Mouse (Mus musculus) heart, embryonic 12.5 days (tissue): Measurements from ENCODE around the gene Efcab2. TPM values are rescaled to one million over a fixed set of nuclear protein-coding genes. Genes with fewer than 3 reads are reported as not detected.
A peak's percentile ranks its signal among the peaks of the same experiment; 100 is the strongest.
"Not testable (repeated sequence)": the region's sequence is repeated elsewhere in the genome, so short reads cannot be mapped to it uniquely, and the experiment has no call there.

Experiments used
- ATAC-seq: fragments of 200-750 bp; cut with Nextera tagmentation; 2 replicates; pipeline ENCODE4 v1.8.0; 2017; ENCODE audit warnings: moderate TSS enrichment, moderate library complexity; ENCODE audit not compliant: insufficient number of reproducible peaks, low FRiP score
- H3K27ac ChIP-seq: fragments of 300-500 bp; sonication (generic); 2 replicates; pipeline ENCODE4 v1.5.1; 2016; ENCODE audit warnings: mild to moderate bottlenecking, moderate library complexity; ENCODE audit not compliant: poor library complexity, severe bottlenecking
- H3K27me3 ChIP-seq: fragments of 300-500 bp; sonication (generic); replicated peaks from 2 replicates; pipeline ENCODE4 v1.6.1; 2016; ENCODE audit warnings: mild to moderate bottlenecking, moderate library complexity
- H3K36me3 ChIP-seq: fragments of 300-500 bp; sonication (generic); 2 replicates; pipeline ENCODE4 v1.6.1; 2016; ENCODE audit warnings: mild to moderate bottlenecking, moderate library complexity
- H3K4me1 ChIP-seq: fragments of 300-500 bp; sonication (generic); replicated peaks from 2 replicates; pipeline ENCODE4 v1.6.1; 2016; ENCODE audit warnings: mild to moderate bottlenecking
- H3K4me2 ChIP-seq: fragments of 300-500 bp; sonication (generic); 2 replicates; pipeline ENCODE4 v1.6.1; 2016; ENCODE audit warnings: mild to moderate bottlenecking, moderate library complexity
- H3K4me3 ChIP-seq: fragments of 300-500 bp; sonication (generic); 2 replicates; pipeline ENCODE4 v1.5.1; 2016; ENCODE audit warnings: mild to moderate bottlenecking
- H3K9ac ChIP-seq: fragments of 300-500 bp; sonication (generic); 2 replicates; pipeline ENCODE4 v1.6.1; 2016; ENCODE audit warnings: mild to moderate bottlenecking, moderate library complexity
- H3K9me3 ChIP-seq: fragments of 300-500 bp; sonication (generic); replicated peaks from 2 replicates; pipeline ENCODE4 v1.6.1; 2016; ENCODE audit warnings: mild to moderate bottlenecking, moderate library complexity
- WGBS: fragments of 180-500 bp; shearing (Covaris S2); methylation state at CpG from one replicate; pipeline ENCODE4 v1.1.7; 2016; 5-methylcytosine and 5-hydroxymethylcytosine counted together
- polyA plus RNA-seq: library from polyadenylated mRNA; unstranded; fragments of >200 nt; fragmentation: Nextera tagmentation; extraction: Ambion mirVana; gene quantifications from 2 replicates; pipeline ENCODE4 v1.2.1, GENCODE M21; 2016

Efcab2 gene
- polyA plus RNA-seq, 1 experiment from 2014 or later: 13.5 TPM

DNA sequence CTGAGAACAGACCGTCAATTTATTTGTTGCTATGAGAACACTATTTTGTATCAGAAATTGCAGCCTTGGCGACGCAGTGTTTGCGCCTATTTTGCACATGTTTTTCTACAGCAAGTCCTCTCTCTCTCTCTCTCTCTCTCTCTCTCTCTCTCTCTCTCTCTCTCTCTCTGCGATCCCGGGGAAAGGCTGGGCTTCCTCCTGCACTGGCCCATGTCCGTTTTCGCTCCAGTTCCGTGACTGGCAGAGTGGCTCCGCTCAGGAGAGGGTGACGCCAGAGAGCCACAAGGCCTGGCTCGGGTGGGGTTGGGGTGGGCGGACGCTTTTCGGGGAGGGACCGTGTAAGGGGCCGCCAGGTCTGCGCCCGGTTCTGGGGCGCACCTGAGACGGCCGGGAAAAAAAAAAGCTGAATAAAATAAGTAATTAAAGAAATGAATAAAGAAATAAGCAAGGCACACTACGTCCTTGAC is 407 bp upstream of the Efcab2 start:
- Histone ChIP-seq H3K4me3 (peak overlapping the region; percentile 66), H3K27ac (peak overlapping the region; percentile 100), H3K4me1 (peaks cover 7% of the 10 kb centered on the region), H3K9me3 (no peaks in the 10 kb centered on the region), H3K4me2 (peak overlapping the region; percentile 65), H3K9ac (peak overlapping the region; percentile 92), H3K36me3 (no peaks in the 10 kb centered on the region), H3K27me3 (no peaks in the 10 kb centered on the region)
- under 1% methylated on average over 23 of the region's 23 CpGs for WGBS
- ATAC-seq: peak; percentile 90

DNA sequence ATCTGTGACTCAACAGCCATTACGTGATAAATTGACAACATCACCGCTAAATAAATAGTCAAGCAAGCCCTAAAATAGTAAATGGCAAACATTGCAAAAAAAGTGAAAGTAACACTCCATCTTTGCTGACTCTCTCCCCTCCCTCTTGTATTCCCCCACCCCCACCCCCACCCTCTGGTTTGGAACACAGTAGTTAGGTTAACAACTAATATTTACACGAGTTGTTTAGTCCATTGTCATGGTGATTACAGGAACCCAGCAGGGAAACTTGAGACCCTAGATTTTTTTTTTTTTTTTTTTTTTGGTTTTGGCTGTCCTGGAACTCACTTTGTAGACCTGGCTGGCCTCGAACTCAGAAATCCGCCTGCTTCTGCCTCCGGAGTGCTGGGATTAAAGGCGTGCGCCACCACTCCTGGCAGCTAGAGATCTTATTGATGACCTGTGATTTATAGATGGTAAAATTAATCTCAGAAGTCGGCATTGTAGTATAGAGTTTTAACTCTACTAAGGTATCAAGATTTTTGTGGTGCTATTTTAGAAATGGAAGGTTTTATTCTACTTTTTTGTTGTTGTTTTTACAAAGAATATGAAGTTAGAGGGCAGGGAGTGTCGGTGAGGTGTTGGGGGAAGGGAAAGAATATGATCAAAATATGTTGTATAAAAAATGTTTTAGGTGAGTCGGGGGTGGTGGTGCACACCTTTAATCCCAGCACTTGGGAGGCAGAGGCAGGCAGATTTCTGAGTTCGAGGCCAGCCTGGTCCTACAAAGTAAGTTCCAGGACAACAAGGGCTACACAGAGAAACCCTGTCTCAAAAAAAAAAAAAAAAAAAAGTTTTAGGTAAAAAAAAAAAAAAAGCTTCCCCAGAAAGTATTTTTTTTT is 1.1 kb downstream of the Efcab2 start:
- peak overlapping the region; percentile 100 for H3K27ac ChIP-seq
- peak overlapping the region; percentile 65 for H3K4me2 ChIP-seq
- no peaks in the 10 kb centered on the region for H3K27me3 ChIP-seq
- WGBS: 65% methylated on average over 12 of the region's 12 CpGs
- no peaks in the 10 kb centered on the region for H3K9me3 ChIP-seq
- no peaks in the 10 kb centered on the region for H3K36me3 ChIP-seq
- H3K4me3 ChIP-seq: peak overlapping the region; percentile 66
- peak overlapping the region; percentile 92 for H3K9ac ChIP-seq
- no peak for ATAC-seq
- H3K4me1 ChIP-seq: peaks cover 7% of the 10 kb centered on the region

DNA sequence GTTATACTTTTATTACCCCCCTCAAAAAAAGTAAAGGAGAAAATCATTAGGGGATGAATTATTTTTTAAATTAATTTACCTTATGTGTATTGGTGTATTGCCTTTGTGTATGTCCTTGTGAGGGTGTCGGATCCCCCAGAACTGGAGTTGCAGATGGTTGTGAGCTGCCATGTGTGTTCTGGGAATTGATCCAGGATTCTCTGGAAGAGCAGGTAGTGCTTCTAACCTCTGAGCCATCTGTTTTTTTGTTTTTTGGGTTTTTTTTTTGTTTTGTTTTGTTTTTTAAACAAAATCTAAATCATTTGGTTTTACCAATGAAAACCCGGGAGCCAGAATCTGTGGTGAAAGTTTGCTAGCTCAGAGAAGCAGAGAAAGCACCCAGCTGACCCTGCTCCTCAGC is 1.8 kb downstream of the Efcab2 start:
- Histone ChIP-seq H3K4me3 (no peak overlapping the region), H3K27ac (no peak overlapping the region), H3K4me2 (no peak overlapping the region), H3K27me3 (no peaks in the 10 kb centered on the region), H3K36me3 (no peaks in the 10 kb centered on the region), H3K4me1 (peaks cover 7% of the 10 kb centered on the region), H3K9me3 (no peaks in the 10 kb centered on the region), H3K9ac (no peak overlapping the region)
- WGBS: 85% methylated on average over 2 of the region's 2 CpGs
- no peak for ATAC-seq

DNA sequence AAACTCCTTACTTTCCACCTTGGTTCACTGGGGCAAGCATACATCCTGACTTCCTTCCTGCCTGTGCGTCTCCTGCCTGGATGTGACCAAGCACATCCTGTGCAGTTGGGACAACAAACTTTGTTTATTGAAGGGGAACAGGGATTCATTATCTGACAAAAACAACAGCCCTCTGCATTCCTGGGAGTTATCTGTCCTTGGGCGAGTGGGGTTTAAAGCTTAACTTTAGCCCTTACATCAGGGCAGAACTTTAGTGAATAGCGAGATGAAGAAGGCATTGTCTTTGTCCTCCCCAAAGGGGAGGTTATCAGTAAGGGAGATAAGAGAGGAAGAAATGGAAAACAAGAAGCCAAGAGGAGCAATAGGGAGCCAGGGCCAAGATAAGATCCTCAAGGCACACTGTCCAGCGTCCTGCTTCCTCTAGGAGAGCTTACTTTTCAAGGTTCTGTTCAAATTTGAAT is 3.0 kb downstream of the Efcab2 start:
- Histone ChIP-seq H3K27me3 (no peaks in the 10 kb centered on the region), H3K4me2 (no peak overlapping the region), H3K4me3 (no peak overlapping the region), H3K4me1 (peaks cover 7% of the 10 kb centered on the region), H3K36me3 (no peaks in the 10 kb centered on the region), H3K9me3 (no peaks in the 10 kb centered on the region), H3K9ac (no peak overlapping the region), H3K27ac (peak overlapping the region; percentile 14; the same call in 1 of the 2 replicates)
- peak; percentile 8; the same call in 1 of the 2 replicates for ATAC-seq
- WGBS: 21% methylated on average over 4 of the region's 4 CpGs

DNA sequence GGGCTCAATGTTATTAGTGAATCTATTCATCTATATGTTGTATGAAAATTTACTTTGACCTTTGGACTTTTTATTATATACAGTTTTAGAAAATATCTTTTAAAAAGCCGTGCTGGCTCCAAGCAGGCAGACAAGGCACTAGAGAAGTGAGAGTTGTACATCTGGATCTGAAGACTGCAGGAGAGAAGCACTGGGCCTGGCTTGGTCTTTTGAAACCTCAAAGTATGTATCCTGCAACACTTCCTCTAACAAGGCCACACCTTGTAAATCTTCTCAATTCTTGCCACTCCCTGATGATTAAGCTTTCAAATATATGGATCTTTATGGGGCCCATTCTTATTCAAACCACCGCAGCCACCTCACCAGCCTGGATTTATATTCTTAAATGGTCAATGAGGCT is 7.5 kb downstream of the Efcab2 start:
- 84% methylated on average over 2 of the region's 2 CpGs for WGBS
- not testable (repeated sequence) for H3K4me1 ChIP-seq, ATAC-seq

DNA sequence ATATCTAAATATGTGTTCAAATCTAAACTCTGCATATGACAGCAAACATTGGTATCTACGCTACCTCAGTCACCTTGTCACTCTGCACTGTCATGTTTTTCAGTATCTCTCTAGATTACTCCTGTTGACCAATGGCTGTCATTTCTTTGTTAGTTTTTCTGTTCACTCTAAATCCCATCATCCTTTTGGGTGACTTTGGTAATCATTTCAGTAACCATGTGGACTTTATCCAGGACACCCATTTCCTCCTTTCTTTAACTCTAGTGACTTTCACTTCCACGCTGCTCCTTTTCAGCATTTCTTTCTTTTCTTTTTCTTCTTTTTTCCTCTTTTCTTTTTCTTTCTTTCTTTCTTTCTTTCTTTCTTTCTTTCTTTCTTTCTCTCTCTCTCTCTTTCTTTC is 13.7 kb downstream of the Efcab2 start:
- Histone ChIP-seq H3K36me3 (no peaks in the 10 kb centered on the region), H3K4me3 (no peak overlapping the region), H3K9me3 (no peaks in the 10 kb centered on the region), H3K27ac (no peak overlapping the region), H3K9ac (no peak overlapping the region), H3K4me2 (no peak overlapping the region), H3K4me1 (no peaks in the 10 kb centered on the region), H3K27me3 (no peaks in the 10 kb centered on the region)
- no peak for ATAC-seq
- WGBS: 89% methylated on average over 2 of the region's 2 CpGs

More for the DNA sequence above, 7.5 kb downstream of the Efcab2 start:
- H3K27me3 ChIP-seq, H3K36me3 ChIP-seq, H3K9ac ChIP-seq, H3K27ac ChIP-seq, H3K4me2 ChIP-seq, H3K9me3 ChIP-seq, H3K4me3 ChIP-seq: not testable (repeated sequence)

DNA sequence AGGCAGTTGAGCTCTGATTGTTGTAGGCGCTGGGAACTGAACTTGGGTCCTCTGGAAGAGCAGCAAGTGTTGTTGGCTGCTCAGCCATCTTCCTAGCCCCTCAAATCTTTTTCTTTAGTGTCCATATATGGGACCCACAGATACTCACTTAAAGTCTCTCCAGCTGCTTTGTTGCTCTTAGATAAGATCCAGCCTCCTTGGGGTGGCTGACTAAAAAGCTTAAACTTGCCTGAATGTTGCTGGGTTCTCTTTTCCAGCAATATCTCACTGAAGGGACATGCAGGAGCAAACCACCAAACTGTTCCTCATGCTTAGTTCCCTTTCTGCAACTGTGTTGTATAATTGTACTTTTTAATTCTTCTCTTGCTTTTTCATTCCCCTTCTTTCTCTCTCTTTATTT is 17.8 kb downstream of the Efcab2 start:
- Histone ChIP-seq H3K9ac (no peak overlapping the region), H3K9me3 (no peaks in the 10 kb centered on the region), H3K36me3 (no peaks in the 10 kb centered on the region), H3K27me3 (no peaks in the 10 kb centered on the region), H3K27ac (no peak overlapping the region), H3K4me2 (no peak overlapping the region), H3K4me1 (no peaks in the 10 kb centered on the region), H3K4me3 (no peak overlapping the region)
- no peak for ATAC-seq
- WGBS: 100% methylated on average over 1 of the region's 1 CpGs

DNA sequence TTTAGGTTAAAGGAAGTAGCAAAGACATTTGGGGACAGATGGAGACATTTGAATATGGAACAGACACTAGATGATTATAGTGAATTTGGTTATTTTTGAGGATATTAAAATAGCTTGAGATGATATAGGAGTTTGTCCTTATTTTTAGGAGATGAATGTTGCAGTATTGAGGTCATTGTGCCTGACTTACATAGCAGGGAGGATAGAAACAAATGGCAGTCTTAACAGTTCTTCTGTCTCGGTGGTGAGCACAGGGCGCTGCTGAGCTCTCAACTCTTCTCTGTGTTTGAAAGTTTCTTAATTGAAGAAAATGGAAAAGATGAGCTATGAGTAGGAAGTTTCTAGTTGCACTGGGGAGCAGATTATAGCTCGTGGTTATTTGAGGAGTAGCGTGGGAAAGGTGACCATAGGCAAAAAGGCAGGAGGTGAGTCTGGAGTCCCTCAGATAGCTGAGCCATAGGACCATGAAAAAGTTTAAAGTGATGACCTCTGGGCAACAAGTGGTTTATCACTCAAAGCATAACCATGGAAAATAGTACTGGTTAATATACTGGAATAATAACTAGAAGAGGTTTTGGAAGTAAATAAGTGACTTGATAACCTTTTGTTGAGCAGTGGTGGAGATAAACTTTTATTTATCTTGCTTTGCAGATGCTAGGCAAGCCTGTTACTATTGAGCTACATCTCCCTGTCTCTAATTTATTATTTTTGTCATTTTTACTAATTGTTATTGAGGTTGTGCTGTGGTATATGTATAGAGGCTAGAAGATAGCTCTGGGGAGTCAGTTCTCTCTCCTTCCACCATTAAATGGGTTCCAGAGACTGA is 25.9 kb downstream of the Efcab2 start:
- Histone ChIP-seq H3K9ac (no peak overlapping the region), H3K27ac (no peak overlapping the region), H3K4me3 (no peak overlapping the region), H3K4me2 (no peak overlapping the region), H3K4me1 (peaks cover 5% of the 10 kb centered on the region; the same call in 1 of the 2 replicates), H3K9me3 (no peaks in the 10 kb centered on the region), H3K27me3 (no peaks in the 10 kb centered on the region), H3K36me3 (no peaks in the 10 kb centered on the region)
- 74% methylated on average over 4 of the region's 4 CpGs for WGBS
- no peak for ATAC-seq

DNA sequence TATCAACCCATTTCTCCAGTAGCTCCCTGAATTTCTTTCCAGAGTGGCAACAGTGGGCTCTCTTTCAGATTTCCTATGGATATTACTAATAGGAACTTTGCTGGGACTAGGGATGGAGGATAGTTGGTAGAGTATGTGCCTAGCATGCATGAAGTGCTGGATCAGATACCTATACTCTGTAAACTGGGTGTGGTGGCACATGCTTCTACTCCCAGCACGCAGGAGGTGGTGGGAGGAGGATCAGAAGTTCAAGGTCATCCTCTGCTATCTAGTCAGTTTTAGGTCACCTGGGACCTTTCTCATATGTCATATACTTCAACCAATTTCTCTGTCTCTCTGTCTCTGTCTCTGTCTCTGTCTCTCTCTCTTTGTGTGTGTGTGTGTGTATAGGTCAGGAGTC is 27.7 kb downstream of the Efcab2 start:
- Histone ChIP-seq H3K9ac (no peak overlapping the region), H3K4me3 (no peak overlapping the region), H3K36me3 (no peaks in the 10 kb centered on the region), H3K27ac (no peak overlapping the region), H3K4me2 (no peak overlapping the region), H3K9me3 (no peaks in the 10 kb centered on the region), H3K4me1 (peaks cover 5% of the 10 kb centered on the region; the same call in 1 of the 2 replicates), H3K27me3 (no peaks in the 10 kb centered on the region)
- WGBS: 82% methylated on average over 1 of the region's 1 CpGs
- ATAC-seq: no peak

DNA sequence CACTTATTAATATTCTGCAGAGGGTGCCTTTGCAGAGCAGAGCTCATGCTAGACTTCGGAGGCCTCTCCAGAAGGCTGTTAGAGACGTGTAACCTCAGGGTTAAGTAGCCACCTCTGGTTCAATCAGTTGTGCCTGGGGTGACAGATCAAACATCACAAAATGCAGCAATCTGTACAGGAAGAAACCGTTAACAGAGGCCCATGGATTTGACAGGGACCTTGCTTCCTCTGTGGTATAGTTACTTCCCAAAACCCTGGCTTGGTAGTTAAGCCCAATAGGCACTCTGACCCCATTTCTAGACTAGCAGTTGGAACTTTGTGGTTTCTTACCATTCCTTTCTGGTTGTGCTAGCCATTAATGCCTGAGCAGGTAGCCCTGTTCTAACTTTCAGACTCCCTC is 38.5 kb downstream of the Efcab2 start:
- ATAC-seq: no peak
- no peak overlapping the region for H3K4me2 ChIP-seq
- H3K4me1 ChIP-seq: peaks cover 14% of the 10 kb centered on the region
- no peak overlapping the region for H3K9ac ChIP-seq
- no peak overlapping the region for H3K27ac ChIP-seq
- H3K9me3 ChIP-seq: no peaks in the 10 kb centered on the region
- WGBS: 62% methylated on average over 3 of the region's 3 CpGs
- no peaks in the 10 kb centered on the region for H3K36me3 ChIP-seq
- H3K4me3 ChIP-seq: no peak overlapping the region
- H3K27me3 ChIP-seq: no peaks in the 10 kb centered on the region

DNA sequence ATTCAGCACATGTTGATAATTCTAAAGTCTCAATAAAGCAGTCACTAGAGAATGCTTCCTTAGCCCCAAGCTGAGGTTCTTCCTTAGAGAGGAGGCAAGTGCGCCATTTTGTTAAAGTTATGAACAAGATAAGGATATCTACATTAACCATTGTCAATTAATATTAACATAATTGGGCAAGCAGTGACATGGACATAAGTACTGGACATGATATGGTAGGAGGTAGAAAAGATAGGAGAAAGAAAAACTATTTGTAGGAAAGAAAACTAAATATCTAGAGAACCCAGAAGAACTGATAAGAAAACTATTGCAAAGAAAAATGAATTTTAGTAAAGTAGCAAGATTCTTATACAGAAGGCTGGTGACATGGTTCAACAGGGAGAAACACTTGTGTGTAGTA is 41.2 kb downstream of the Efcab2 start:
- Histone ChIP-seq H3K4me3 (no peak overlapping the region), H3K4me2 (no peak overlapping the region), H3K27ac (no peak overlapping the region), H3K4me1 (peaks cover 14% of the 10 kb centered on the region), H3K9ac (no peak overlapping the region), H3K9me3 (no peaks in the 10 kb centered on the region), H3K27me3 (no peaks in the 10 kb centered on the region), H3K36me3 (no peaks in the 10 kb centered on the region)
- 93% methylated on average over 1 of the region's 1 CpGs for WGBS
- ATAC-seq: no peak
